Mouse (Mus musculus): Measurements from ENCODE around the gene Pnp. TPM values are rescaled to one million over a fixed set of nuclear protein-coding genes. Genes with fewer than 3 reads are reported as not detected.

Pnp gene
- polyA plus RNA-seq (2015; fragmentation: Illumina TruSeq; extraction: RNeasy Lipid Tissue Mini Kit (QIAGEN cat#74804); ENCODE audit: insufficient read depth, low replicate concordance) = 58.5 TPM

DNA sequence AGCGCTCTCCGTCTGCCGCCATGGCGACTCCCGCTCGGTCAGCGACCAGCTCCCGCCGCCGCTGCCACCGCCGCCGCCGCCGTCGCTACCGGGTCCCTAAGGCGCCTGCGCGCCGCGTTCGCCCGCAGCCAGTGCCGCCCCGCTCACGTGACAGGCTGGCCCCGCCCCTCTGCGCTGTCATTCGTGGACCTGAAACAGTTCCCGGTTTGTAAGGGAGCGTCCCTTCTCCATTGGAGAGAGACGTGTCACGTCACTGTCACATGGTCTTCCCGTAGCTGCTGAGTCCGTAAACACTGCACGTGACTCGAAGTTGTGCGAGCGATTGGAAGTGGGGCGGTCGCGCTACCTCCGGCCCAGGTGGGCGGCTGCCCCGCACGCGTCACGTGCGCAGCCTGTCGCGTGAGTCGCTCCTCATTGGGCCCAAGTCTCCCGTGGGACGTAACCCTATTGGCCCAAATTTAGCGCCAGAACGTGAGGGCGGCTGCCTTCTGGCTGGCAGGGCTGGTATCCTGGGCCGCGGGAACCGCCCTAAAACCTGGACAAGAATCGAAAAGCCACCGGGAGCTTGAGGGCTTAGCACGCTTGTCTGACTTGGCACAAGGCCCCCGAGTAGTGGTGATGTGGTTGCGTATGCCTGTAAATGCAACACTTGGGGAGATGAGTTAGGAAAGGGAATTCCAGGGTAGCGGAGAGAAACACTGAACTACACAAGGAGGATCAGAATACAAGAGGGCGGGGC is at the start of gene Pnp, which contains the start of gene Pip4p1:
Gene Pnp (plus strand): TSS at position 329 of the 739 bp plus-strand sequence.
Gene Pip4p1 (minus strand): TSS at position 103 of the 739 bp plus-strand sequence.

GRCm38 (mm10) chr14:50897374-50897765 is 33.5 kb upstream of the Pnp start, which contains the start of gene Klhl33:
Gene Klhl33 (minus strand): TSS chr14:50897507.

GRCm38 (mm10) chr14:50924281-50925064 is 6.4 kb upstream of the Pnp start, which contains the start of the genes Osgep and Apex1:
Gene Osgep (minus strand): TSS chr14:50924893.
Gene Apex1 (plus strand): TSS chr14:50924968.

DNA sequence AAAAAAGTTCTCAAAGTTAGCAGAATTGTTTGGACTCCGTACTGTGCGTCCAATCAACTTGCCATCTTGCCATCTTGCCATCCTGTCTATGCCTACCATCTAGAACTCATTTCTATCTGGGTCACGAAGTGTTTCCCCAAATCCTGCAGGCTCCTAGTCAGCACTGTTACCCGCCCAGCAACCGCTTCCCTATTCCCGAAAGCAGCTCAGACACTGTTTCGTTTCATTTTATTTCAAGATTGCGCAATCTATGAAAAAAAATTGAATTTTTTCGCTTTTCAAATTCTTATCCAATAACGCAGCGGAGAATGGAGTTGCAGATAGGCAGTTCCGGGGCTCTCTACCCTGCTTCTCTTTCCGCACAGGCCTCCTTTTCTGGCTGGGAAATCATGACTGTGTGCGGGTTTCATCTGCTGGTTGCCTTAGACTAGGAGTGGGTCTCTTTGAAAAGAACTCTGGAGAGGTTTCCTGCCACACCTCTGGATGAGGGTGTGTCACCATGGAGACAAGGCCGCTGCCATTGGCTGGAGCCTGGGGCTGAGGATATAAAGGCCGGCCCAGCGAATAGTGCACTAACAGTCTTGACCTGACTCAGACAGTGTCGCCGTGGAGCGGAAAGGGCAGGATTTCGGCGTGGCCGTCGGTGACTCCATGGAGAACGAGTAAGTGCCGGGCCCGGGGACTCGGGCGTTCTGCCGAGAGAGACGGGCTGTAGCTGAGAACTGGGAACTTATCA is 13.2 kb downstream of the Pnp start, which contains the start of gene Gm49342:
Gene Gm49342 (plus strand): TSS at position 586 of the 736 bp plus-strand sequence.

GRCm38 (mm10) chr14:50955942-50956508 is 25.1 kb downstream of the Pnp start, which contains the start of gene Pnp2:
Gene Pnp2 (plus strand): TSS chr14:50955992.

GRCm38 (mm10) chr14:51007152-51007801 is 76.4 kb downstream of the Pnp start, which contains the start of gene Rnase10:
Gene Rnase10 (plus strand): TSS chr14:51007751.

Other genes starting within 250 kb of the Pnp start
- gene Olfr747, start 237.9 kb upstream of the Pnp start, polyA plus RNA-seq (2015; fragmentation: Illumina TruSeq; extraction: RNeasy Lipid Tissue Mini Kit (QIAGEN cat#74804); ENCODE audit: insufficient read depth, low replicate concordance) = not detected
- gene Olfr748, start 223.7 kb upstream of the Pnp start, polyA plus RNA-seq (2015; fragmentation: Illumina TruSeq; extraction: RNeasy Lipid Tissue Mini Kit (QIAGEN cat#74804); ENCODE audit: insufficient read depth, low replicate concordance) = not detected
- gene Olfr749, start 186.0 kb upstream of the Pnp start, polyA plus RNA-seq (2015; fragmentation: Illumina TruSeq; extraction: RNeasy Lipid Tissue Mini Kit (QIAGEN cat#74804); ENCODE audit: insufficient read depth, low replicate concordance) = not detected
- gene Ttc5, start 145.6 kb upstream of the Pnp start, polyA plus RNA-seq (2015; fragmentation: Illumina TruSeq; extraction: RNeasy Lipid Tissue Mini Kit (QIAGEN cat#74804); ENCODE audit: insufficient read depth, low replicate concordance) = 70.2 TPM
- not detected for gene Ccnb1ip1, start 123.3 kb upstream of the Pnp start, polyA plus RNA-seq (2015; fragmentation: Illumina TruSeq; extraction: RNeasy Lipid Tissue Mini Kit (QIAGEN cat#74804); ENCODE audit: insufficient read depth, low replicate concordance)
- 122 TPM for gene Parp2, start 123.2 kb upstream of the Pnp start, polyA plus RNA-seq (2015; fragmentation: Illumina TruSeq; extraction: RNeasy Lipid Tissue Mini Kit (QIAGEN cat#74804); ENCODE audit: insufficient read depth, low replicate concordance)
- gene Tep1, start 60.5 kb upstream of the Pnp start, polyA plus RNA-seq (2015; fragmentation: Illumina TruSeq; extraction: RNeasy Lipid Tissue Mini Kit (QIAGEN cat#74804); ENCODE audit: insufficient read depth, low replicate concordance) = 58.6 TPM
- 0.44 TPM for gene Klhl33, start 33.6 kb upstream of the Pnp start, polyA plus RNA-seq (2015; fragmentation: Illumina TruSeq; extraction: RNeasy Lipid Tissue Mini Kit (QIAGEN cat#74804); ENCODE audit: insufficient read depth, low replicate concordance)
- gene Osgep, start 6.2 kb upstream of the Pnp start, polyA plus RNA-seq (2015; fragmentation: Illumina TruSeq; extraction: RNeasy Lipid Tissue Mini Kit (QIAGEN cat#74804); ENCODE audit: insufficient read depth, low replicate concordance) = 54.5 TPM
- gene Apex1, start 6.1 kb upstream of the Pnp start, polyA plus RNA-seq (2015; fragmentation: Illumina TruSeq; extraction: RNeasy Lipid Tissue Mini Kit (QIAGEN cat#74804); ENCODE audit: insufficient read depth, low replicate concordance) = 60.1 TPM
- gene Pip4p1, start 226 bp upstream of the Pnp start, polyA plus RNA-seq (2015; fragmentation: Illumina TruSeq; extraction: RNeasy Lipid Tissue Mini Kit (QIAGEN cat#74804); ENCODE audit: insufficient read depth, low replicate concordance) = 134 TPM
- gene Gm49342, start 13.4 kb downstream of the Pnp start, polyA plus RNA-seq (2015; fragmentation: Illumina TruSeq; extraction: RNeasy Lipid Tissue Mini Kit (QIAGEN cat#74804); ENCODE audit: insufficient read depth, low replicate concordance) = 76.0 TPM
- gene Pnp2, start 24.9 kb downstream of the Pnp start, polyA plus RNA-seq (2015; fragmentation: Illumina TruSeq; extraction: RNeasy Lipid Tissue Mini Kit (QIAGEN cat#74804); ENCODE audit: insufficient read depth, low replicate concordance) = 4.6 TPM
- 0.26 TPM for gene Rnase10, start 76.7 kb downstream of the Pnp start, polyA plus RNA-seq (2015; fragmentation: Illumina TruSeq; extraction: RNeasy Lipid Tissue Mini Kit (QIAGEN cat#74804); ENCODE audit: insufficient read depth, low replicate concordance)
- not detected for gene Rnase9, start 110.8 kb downstream of the Pnp start, polyA plus RNA-seq (2015; fragmentation: Illumina TruSeq; extraction: RNeasy Lipid Tissue Mini Kit (QIAGEN cat#74804); ENCODE audit: insufficient read depth, low replicate concordance)
- gene Rnase11, start 119.1 kb downstream of the Pnp start, polyA plus RNA-seq (2015; fragmentation: Illumina TruSeq; extraction: RNeasy Lipid Tissue Mini Kit (QIAGEN cat#74804); ENCODE audit: insufficient read depth, low replicate concordance) = not detected
- gene Rnase12, start 126.6 kb downstream of the Pnp start, polyA plus RNA-seq (2015; fragmentation: Illumina TruSeq; extraction: RNeasy Lipid Tissue Mini Kit (QIAGEN cat#74804); ENCODE audit: insufficient read depth, low replicate concordance) = 4.4 TPM
- not detected for gene Olfr750, start 143.4 kb downstream of the Pnp start, polyA plus RNA-seq (2015; fragmentation: Illumina TruSeq; extraction: RNeasy Lipid Tissue Mini Kit (QIAGEN cat#74804); ENCODE audit: insufficient read depth, low replicate concordance)
- gene Rnase4, start 160.0 kb downstream of the Pnp start, polyA plus RNA-seq (2015; fragmentation: Illumina TruSeq; extraction: RNeasy Lipid Tissue Mini Kit (QIAGEN cat#74804); ENCODE audit: insufficient read depth, low replicate concordance) = 32.5 TPM
- gene Ang, start 160.1 kb downstream of the Pnp start, polyA plus RNA-seq (2015; fragmentation: Illumina TruSeq; extraction: RNeasy Lipid Tissue Mini Kit (QIAGEN cat#74804); ENCODE audit: insufficient read depth, low replicate concordance) = 5.4 TPM
- gene Eddm3b, start 183.3 kb downstream of the Pnp start, polyA plus RNA-seq (2015; fragmentation: Illumina TruSeq; extraction: RNeasy Lipid Tissue Mini Kit (QIAGEN cat#74804); ENCODE audit: insufficient read depth, low replicate concordance) = not detected
- 227 TPM for gene Rnase6, start 192.8 kb downstream of the Pnp start, polyA plus RNA-seq (2015; fragmentation: Illumina TruSeq; extraction: RNeasy Lipid Tissue Mini Kit (QIAGEN cat#74804); ENCODE audit: insufficient read depth, low replicate concordance)
- gene Rnase1, start 215.7 kb downstream of the Pnp start, polyA plus RNA-seq (2015; fragmentation: Illumina TruSeq; extraction: RNeasy Lipid Tissue Mini Kit (QIAGEN cat#74804); ENCODE audit: insufficient read depth, low replicate concordance) = 7.4 TPM
- gene Rnase2b, start 231.2 kb downstream of the Pnp start, polyA plus RNA-seq (2015; fragmentation: Illumina TruSeq; extraction: RNeasy Lipid Tissue Mini Kit (QIAGEN cat#74804); ENCODE audit: insufficient read depth, low replicate concordance) = not detected

All from spleen, adult 10 weeks (tissue).